Mouse (Mus musculus) lung, postnatal 0 days (tissue): ENCODE measurements at regions not wholly inside any gene's neighbourhood (a gene's known extent, or its start where the extent isn't known, plus 50 kb on each side); places are given as distances from the start of the nearest gene placed in this dataset.

Experiments
- CTCF ChIP-seq: IDR thresholded peaks from 2 replicates; pipeline ENCODE4 v1.5.1; 2016; ENCODE audit warnings: antibody characterized with exemption, mild to moderate bottlenecking
- EP300 ChIP-seq: IDR thresholded peaks from 2 replicates; pipeline ENCODE4 v1.6.1; 2016; ENCODE audit warnings: antibody characterized with exemption, mild to moderate bottlenecking, control low read depth

DNA sequence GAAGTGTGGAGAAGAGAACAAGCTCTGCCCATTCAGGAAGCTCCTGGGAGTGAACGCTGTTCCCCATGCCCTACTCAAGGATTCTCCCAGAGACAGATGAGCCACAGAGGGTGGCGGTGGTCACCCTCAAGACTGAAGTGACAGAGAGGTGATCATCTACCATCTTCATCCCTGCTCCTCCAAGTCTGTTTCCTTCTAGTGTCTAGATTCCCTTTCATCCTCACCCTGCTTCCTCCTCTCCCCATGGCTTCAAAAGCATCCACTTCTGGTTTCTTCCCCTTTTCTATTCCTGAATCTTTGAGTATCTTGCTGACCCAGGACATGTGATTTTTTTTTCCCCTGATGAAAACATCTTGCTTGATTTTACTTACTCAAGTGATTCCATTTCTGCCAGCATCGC lies 298.6 kb upstream of the Nrp1 start:
- TF ChIP-seq CTCF (no peak), EP300 (no peak)
